Mouse (Mus musculus) liver, postnatal 0 days (tissue): ENCODE data around the gene B4galt3.

Experiments
- CTCF ChIP-seq: sonication (generic); IDR thresholded peaks from 2 replicates; pipeline ENCODE4 v1.5.1; 2016; ENCODE audit warnings: antibody characterized with exemption, low read depth
- EP300 ChIP-seq: IDR thresholded peaks from 2 replicates; pipeline ENCODE4 v1.6.1; 2016; ENCODE audit warnings: antibody characterized with exemption, low read depth, mild to moderate bottlenecking

DNA sequence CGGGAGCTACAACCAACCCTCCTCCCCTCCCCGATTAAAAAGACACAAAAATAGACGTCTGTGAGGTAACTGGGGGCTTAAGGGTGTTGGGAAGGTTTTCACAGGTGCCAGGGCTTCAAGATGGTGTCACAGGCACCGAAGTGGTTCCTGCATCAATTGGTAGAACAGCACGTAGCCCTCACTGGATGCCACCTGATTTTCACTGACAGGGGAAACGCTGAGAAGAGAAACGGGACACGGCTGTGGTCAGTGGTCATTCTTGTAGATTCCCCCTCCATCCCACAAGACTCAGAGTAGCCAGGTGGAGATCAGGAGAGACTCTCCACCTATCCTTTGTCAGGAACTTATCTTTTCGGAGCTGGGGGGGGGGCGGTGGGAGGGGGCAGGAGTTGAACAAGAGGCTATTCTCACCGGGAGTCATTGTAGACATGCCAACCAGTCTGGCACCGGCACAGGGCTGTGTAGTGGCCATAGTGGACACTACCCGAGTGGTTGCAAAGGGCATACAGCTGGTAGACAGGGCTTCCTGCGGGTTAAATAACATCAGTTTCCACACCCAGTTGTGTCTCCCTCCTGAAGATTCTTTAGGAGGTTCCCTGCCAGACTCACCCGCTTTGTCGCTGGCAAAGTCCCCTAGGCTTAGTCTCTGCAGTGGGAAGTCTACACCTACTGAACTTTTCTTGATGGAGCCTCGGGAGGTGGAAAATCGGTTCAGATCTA lies 12.1 kb downstream of the B4galt3 start:
- TF ChIP-seq CTCF: no peak
- no peak for TF ChIP-seq EP300
